Mouse (Mus musculus): ENCODE results near the gene Slc26a5. TPM values are rescaled to one million over a fixed set of nuclear protein-coding genes. Genes with fewer than 3 reads are reported as not detected.

Slc26a5 gene
- total RNA-seq (2021), result not detected

DNA sequence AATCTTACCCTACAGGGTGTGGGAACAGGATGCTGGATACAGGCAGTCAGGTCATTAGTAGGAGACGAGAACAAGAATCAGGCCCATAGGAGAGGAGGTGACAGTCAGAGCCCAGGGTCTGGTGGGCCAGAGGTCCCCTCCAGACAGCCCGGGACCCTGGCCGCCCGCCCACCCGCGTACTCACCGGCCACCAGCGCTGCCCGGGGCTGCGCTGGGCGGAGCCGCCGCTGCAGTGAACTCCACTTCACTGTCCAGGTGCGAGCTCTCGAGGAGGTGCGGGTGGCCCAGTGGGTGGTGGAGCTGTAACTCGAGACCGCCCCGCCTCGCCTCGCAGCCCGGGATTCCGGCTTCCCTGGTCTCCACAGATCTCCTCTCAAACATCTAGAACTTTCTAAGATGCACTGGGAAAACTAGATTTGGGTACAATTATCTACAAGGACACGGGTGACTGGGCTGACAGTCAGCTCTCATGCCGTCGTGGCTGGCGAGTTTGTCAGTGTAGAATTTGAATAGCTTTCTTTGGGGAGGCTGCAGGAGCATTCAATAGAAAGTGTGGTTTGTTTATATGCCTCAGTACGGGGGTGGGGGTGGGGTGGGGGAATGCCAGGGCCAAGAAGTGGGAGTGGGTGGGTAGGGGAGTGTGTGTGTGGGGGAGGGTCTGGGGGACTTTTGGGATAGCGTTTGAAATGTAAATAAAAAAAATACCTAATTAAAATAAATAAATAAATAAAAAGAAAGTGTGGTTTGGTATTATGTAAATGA lies at the start of gene Slc26a5:
TSS of gene Slc26a5 (minus strand) at position 259 of the 762 bp plus-strand sequence.
- DNase-seq, result no peak

DNA sequence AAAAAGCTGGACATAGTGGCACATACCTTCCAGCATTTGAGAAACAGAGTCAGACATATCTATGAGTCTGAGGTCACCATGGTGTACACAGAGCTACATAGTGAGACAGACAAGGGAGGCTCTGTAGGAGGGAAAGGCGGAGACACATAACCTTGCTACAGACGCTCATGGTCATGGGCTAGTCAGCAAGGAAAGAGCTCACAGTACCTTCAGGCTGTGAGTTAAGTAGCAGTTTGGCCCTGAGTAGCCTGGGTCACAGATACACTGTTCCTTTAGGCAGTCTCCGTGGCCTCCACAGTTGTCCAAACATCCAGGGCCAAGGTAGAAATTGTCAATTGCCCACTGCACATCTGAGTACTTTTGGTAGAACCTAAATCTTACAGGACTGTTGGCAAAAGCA lies 49.4 kb upstream of the Slc26a5 start:
- no peak for DNase-seq

DNA sequence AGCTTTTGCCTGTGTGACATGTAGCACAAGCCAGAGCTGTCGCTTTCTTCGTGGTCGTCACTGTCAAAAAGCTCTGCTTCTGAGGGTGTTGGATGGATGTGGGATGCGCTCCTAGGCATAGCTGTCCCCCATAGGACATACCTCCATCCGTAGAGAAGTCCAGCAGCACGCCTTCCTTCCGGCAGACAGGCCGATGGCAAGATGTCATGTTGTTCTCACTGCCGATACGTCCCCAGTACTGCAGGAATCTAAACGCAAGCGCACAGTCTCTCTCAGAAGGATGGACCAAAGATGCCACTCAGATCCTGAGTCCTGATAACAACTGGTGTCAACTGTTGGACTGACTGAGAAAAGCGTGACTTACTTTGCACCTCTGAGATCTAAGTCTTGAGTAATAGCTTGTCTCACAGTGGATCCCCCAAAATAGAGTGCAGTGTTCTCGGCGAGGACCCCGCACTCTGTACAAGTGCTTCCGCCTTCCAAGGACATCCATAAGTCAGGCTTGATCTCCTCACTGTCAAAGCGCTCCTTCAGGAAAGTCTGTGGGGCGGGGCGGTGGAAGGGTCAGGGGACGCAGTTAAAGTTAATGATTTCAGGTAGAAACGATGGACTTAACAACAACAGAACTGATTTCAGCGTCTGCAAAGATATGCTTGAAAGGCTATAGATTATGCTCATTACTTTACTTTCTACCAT lies 47.6 kb upstream of the Slc26a5 start:
- DNase-seq, result no peak

DNA sequence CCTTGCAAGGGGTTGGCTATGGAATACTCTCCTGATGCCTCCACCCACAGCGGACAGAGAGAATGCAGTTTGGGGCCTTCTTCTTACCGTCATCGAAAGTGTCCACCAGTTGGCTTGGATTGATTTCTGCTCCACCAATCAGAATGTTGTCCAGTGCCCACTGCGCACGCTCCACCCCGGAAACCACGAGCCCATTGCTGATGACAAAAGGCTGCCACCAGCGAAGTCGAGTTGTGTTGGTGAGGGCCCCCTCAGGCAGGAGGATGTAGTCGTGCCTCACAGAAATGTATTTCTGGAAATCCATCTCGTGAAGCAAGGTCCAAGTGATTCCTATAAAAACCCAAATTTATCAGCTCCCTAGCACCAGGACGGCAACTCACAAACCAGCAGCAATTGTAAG lies 45.3 kb upstream of the Slc26a5 start:
- no peak for DNase-seq

DNA sequence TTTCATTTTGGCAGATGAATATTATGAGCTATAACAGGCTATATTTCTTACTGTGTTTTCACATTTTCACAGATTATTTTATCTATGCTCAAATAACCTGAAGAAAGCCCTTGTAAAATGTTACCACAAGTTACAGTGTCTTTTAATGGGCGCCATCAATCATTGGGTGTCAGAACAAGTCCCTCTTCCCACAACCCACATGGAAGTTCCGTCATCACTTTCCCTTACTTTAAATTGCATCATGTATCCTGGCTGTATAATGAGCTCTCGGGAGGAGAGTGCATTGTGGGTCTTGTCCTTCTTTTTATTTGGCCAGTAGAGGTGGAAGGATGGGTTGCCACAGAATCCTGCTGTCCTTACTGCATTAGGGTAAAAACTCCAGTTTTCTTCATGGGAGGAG lies 44.3 kb upstream of the Slc26a5 start:
- DNase-seq, result no peak

DNA sequence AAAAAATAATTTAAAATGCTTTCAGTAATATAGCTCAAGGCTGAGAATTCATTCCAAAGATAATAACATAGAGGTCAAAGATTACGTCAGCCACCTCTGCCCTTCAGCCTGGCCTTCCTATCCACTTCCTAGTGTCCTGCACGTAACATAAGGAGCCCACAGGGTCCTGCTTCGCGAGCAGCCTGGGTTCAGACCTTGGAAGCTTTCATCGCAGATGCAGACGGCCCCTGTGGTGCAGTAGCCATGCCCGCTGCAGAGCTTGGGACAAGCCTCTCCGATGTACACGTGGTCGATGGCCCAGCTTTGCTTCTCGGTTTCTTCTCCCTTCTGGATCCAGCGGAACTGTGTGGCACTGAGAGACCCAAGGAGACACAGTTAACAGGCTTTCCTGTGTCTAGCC lies 36.0 kb upstream of the Slc26a5 start:
- DNase-seq, result no peak

DNA sequence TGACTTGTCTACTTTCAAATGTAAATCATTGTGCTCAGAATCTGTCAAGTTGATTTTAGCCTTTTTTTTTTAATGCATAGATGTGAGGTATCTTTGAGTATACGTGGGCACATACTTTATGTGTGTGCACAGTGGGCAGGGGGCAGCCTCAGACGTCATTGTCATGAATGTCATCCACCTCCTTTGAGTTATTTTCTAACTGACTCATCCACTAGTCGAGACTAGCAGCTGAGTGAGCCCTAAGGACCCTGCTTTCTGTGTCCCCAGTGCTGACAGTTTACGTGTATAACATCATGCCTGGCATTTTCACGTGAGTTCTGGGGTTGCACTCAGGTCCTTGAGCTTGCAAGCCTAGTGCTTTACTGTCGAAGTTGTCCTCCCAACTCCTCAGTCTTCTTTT lies 35.5 kb upstream of the Slc26a5 start:
- DNase-seq, result no peak

DNA sequence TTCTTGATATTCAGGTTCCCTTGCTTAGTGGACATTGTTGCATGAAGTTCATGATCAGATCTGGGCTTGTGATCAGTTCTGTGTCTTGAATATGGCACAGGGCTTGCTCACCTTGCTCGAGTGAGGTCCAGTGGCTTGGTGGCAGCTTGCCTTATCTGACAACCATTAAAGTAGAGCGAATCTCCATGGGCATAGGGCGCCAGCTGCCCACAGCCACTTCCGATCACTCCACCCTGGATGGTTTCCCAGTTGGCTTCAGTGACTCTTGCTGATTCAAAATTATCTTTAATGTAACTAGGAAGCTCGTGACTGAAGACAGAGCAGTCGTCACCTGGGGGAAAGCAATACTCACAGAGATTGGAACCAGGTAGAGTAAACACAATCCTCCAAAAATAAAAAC lies 33.5 kb upstream of the Slc26a5 start:
- no peak for DNase-seq

DNA sequence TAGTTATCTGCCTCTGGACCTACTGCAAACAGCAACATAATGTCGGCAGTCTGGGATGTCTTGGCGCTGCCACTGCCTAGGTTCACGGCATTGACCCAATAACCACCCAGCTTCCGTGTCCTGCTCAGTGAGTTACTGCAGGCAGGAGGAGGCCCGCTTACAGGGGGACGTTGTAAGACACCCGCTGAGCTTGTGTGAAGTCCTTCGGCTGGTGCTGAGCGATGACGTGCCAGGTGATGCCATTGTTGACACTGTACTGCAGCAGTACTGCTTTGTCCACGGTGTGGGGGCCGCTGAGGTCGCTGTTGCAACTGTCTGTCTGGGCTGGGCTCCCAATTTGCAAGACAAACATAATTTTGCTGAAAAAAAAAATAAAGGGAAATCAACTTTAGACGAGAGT lies 31.2 kb upstream of the Slc26a5 start:
- peak; percentile 13 for DNase-seq

DNA sequence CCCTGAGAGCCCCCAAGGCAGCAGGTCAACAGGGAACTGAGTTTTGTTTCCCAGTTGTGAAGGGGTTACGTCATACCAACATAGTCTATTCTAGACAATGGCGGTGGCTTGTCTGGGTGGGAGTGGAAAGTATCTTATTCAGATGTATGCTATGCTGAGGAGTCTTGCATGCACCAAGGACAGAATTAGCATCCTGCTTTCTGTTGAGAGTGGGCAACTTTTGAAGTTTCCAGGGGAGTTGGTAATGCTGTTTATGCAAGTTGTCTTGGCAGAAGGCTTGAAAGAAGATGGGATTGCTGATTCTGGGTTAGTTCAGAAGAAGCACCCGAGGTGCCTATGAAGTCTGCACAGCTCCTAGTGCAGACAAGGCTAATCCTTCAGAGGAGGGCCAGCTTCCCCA lies 28.8 kb upstream of the Slc26a5 start:
- DNase-seq, result no peak

DNA sequence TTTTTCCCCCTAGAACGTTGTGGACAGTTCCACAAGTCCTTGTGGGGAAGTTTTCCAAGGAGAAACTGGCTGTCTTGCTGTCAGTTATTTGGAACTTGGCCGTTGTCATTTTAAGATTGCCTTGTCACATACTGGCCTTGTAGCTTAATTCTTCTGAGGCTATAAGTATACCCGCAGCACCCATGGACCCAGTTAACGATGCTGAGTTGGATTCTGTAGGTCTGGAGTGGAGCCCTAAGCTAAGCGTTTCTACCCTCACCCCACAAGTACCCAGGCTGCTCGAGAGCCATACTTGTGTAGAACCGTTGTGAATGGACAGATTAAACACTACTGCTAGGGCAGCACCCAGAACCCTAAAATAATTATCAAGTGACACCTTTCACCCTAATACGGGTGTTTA lies 1.3 kb upstream of the Slc26a5 start:
- DNase-seq, result no peak

DNA sequence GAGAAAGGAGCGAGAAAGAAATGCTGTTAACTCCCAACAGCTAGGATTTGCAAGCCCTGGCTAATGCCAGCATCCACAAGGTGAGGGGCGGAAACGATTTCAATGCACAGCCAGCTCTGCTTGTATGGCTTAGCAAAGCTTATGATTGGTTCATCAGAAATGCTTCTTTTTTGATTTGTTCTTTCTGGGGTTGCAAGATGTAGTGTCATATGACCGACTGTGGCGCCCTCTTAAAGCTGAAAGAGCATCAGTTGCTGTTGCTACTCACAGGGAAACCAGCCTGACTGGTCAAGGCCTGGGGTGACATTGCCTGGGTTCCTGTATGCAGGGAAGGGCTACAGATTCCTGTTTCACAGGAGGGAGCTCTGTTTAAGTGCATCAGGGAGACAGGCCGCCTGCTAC lies 908 bp upstream of the Slc26a5 start:
- DNase-seq, result no peak

DNA sequence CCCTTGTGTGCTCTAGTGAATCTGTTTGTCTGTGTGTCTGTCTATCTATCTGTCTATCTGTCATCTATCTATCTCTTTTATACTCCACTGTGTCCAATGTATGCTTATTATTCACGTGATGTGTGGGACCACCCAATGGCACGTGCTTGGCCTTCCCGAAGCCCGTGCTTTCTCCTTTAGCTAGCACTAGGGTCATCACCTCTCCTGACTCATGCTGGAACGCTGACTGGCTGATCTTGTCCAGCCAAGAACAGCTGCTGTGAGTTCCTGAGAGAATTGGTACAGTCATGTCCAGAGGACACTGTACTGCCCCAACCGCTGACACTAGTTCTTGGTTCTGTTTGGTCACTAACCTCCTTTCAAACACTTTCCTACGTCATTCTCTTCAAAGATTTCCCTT lies 6.8 kb downstream of the Slc26a5 start:
- DNase-seq, result no peak

DNA sequence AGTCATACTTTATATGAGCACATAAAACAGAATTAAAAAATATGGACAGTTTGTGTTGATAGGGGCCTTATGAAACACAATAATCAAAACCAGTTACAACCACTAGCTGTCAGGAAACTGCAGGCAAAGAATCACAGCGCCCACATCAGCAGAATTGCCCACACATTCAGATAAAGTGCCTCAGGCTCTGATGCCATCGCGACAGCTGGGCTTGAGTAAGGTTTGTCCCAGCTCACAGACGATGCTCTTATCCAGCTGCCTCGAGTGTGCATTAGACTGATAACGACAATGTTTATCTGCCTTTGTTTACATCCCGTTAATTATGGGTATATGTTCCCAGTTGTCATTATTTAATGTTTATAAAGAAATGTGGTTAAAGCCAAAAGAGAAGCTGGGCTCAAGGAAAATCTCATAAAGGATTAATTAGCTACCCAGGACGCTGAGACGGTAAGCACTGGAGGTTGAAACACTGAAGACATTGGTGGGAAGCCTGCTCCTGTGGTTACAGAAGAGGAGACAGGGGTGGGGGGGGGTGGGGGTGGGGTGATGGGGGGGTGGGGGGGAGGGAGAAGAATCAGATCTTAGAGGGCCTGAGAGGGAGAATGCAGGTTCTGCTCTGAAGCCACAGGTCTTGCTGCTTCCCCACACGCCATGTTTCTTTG lies 13.6 kb downstream of the Slc26a5 start:
- no peak for DNase-seq

DNA sequence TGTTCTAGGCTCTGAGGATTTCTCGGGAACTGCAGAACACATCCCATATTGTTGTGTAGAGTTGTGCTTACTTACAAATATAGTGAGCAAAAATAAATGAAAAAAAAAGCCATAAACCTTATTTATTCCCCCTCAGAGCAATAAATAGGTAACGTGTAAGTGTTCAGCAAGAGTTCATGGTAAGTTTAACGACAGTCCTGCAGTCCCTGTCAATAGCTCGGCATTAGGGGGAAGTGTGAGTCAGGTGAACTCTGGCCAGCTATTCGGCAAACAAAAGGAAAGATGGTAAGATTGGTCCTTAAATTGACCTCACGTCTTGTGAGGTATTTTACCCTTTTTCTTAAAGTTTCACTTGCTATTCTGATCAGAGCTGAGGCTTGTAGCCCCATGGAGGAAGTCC lies 18.0 kb downstream of the Slc26a5 start:
- DNase-seq, result no peak

DNA sequence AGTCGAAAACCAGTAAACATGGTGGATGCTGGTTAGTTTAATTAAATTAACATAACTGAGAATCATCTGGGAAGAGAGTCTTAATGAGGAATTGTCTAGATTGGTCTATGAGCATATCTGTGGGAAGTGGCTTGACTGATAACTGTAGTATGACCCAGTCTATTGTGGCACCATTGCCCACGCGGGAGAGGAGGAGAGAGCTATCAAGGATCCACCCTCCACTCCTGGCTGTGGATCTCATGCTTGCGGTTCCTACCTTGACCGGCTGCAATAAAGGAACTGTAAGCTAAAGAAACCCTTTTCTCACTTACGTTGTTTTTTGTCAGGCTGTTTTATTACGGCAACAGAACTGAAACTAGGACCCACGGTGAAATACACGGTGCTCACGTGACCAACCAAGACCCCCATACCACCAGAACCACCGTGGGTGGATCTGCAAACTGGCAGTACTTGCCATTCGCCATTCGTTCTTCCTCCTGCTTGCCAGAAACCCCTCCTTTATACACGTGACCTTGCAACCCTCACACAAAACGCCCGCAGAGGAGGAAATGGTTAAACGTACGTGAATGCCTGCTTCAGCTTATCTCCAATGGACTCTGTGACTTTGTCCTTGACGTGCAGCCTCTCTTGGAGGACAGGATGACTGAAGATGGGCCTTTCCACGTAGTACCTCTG lies 18.7 kb downstream of the Slc26a5 start:
- DNase-seq, result no peak

DNA sequence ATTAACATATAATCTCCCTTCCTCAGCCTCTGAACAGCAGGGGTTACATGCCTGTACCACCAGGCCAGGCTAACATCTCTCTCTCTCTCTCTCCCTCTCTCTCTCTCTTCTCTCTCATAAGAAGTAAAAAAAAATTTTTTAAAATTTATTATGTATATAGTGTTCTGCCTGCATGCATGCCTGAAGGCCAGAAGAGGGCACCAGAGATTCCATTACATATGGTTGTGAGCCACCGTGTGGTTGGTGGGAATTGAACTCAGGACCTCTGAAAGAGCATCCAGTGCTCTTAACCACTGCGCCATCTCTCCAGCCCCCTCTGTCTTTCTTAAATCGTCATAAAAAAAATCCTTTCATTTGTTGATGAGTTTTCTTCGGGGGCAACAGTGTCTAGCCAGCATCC lies 20.7 kb downstream of the Slc26a5 start:
- no peak for DNase-seq

DNA sequence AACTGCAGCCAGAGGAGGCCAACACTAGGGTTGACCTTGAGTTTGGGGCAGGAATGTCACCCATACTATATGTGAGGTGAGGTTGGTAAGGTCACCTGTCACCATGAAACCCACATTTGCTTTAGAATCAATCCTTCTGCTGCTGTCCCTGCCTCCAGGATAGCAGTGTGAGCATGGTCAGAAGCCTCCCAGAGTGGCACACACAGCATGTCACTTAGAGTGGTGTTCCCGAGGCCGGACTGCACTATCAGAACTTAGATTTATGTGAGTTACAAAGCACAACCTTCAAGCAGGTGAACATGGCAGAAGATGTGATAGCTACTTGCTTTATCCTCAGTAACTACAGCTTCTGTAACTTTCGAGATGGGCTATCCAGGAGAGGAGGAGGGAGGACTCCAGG lies 33.6 kb downstream of the Slc26a5 start:
- DNase-seq, result no peak

DNA sequence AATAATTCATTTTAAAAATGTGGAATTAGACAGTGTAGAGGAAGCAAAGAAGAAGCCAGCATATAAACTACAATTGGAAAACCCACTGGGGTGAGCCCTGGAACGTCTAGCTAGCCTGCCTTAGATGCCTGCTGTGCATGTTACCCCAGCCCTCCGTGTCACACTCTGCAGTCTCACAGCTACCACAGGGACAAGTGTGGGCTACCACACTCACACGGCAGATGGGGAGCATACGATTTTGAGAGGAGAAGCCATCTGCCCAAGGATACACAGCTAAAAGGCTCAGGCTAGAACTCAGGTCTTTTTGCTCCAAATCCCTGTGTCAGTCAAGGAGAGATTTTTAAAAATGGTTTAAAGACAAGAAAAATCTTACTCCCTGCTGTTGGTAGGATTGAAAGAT lies 36.5 kb downstream of the Slc26a5 start:
- DNase-seq, result no peak

DNA sequence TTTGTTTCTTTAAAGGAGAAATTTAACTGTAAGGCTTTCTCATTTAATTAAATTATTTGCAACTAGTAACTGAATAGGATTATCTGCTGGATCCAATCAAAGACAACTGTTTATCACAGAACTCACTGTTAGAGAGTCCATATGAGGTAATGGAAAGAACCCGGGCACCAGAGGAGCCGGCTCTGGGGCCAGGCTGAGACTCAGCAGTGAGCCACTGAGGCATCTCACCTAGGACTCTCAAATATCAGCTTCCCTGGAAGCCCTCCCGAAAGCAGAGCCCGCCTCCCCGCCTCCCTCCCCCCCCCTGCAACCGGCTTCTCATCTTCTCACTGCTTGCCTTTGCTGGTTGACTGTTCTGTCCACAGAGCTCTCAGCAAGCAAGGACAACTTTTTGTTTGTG lies 37.8 kb downstream of the Slc26a5 start:
- no peak for DNase-seq

DNA sequence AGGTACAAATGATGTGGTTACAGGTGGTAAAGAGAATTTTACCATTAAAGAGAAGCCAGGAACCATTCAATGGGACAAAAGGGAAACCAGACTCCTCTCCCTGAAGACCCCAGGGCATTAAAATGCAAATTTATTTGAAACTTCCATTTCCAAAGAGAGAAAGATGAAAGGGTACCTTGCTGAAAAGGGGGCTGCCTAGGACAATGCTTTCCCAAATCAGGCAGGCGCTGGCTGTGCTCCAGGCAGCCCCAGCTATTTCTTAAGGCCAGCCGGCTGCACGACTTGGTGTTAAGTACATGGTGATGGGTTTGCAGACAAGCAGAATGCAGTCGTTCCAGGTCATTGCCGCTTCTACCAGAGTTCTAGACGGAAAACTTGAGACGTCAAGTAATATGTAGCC lies 39.0 kb downstream of the Slc26a5 start:
- DNase-seq, result no peak

DNA sequence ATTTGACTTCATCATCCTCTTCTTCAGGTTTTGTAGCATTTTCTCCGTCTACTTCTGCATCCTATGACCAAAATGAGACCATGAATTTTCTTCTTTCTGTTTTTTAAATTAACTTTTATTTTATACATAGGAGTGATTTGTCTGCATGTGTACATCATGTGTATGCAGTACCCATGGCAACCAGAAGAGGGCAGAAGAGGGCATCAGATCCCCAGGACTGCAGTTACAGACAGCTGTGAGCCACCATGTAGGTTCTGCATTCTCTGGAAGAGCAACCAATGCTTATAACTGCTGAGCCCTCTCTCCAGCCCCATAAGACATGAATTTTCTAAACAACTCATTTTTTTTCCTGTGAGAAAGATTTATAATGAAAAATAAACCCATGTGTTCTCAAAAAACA lies 51.4 kb downstream of the Slc26a5 start:
- DNase-seq, result peak; percentile 51

DNA sequence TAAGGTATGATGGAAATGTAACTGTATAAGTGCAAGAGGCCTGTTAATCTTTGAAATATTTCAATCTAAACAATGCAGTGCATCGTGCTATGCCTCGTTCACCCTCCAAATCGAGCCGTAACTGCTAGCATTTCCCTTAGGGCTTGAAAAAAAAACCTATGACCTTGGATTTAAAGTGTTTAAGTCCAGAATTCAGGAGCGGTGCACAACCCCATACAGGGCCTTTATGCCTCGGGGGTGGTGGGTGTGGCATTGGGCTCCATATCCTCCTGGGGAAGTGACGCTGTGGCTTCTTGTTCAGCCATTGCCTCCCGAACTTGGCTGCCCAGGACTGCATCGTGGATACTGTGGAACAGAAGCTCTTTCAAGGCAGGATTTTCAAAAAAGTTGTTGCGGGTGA lies 54.5 kb downstream of the Slc26a5 start:
- no peak for DNase-seq

Measured in heart, postnatal 4 days (tissue).